Mouse (Mus musculus) heart, embryonic 16.5 days (tissue): ENCODE measurements around the gene Trim54. TPM values are rescaled to one million over a fixed set of nuclear protein-coding genes. Genes with fewer than 3 reads are reported as not detected.
A peak's percentile ranks its signal among the peaks of the same experiment; 100 is the strongest.

Experiments
- ATAC-seq: fragments of 200-750 bp; cut with Nextera tagmentation; replicated peaks from 2 replicates; pipeline ENCODE4 v1.8.0; 2017; ENCODE audit warnings: moderate number of reproducible peaks; ENCODE audit not compliant: insufficient read depth, low FRiP score; ENCODE audit errors: extremely low read depth
- H3K27ac ChIP-seq: fragments of 300-500 bp; sonication (generic); 2 replicates; pipeline ENCODE4 v1.5.1; 2014; ENCODE audit warnings: mild to moderate bottlenecking, low read length, control low read depth, moderate library complexity
- H3K27me3 ChIP-seq: fragments of 300-500 bp; sonication (generic); 2 replicates; pipeline ENCODE4 v1.6.1; 2014; ENCODE audit warnings: low read length, mixed read lengths; ENCODE audit not compliant: control insufficient read depth, insufficient read depth
- H3K36me3 ChIP-seq: fragments of 300-500 bp; sonication (generic); 2 replicates; pipeline ENCODE4 v1.6.1; 2014; ENCODE audit not compliant: control insufficient read depth, insufficient read depth
- H3K4me1 ChIP-seq: fragments of 300-500 bp; sonication (generic); 2 replicates; pipeline ENCODE4 v1.6.1; 2014; ENCODE audit warnings: low read length, mixed read lengths; ENCODE audit not compliant: control insufficient read depth, insufficient read depth
- H3K4me2 ChIP-seq: fragments of 300-500 bp; sonication (generic); 2 replicates; pipeline ENCODE4 v1.6.1; 2014; ENCODE audit warnings: low read depth, mild to moderate bottlenecking, control low read depth, low read length
- H3K4me3 ChIP-seq: fragments of 300-500 bp; sonication (generic); 2 replicates; pipeline ENCODE4 v1.5.1; 2014; ENCODE audit warnings: mild to moderate bottlenecking, control low read depth, low read length
- H3K9ac ChIP-seq: fragments of 300-500 bp; sonication (generic); 2 replicates; pipeline ENCODE4 v1.6.1; 2014; ENCODE audit warnings: low read length, control low read depth
- H3K9me3 ChIP-seq: fragments of 300-500 bp; sonication (generic); replicated peaks from 2 replicates; pipeline ENCODE4 v1.6.1; 2016; ENCODE audit warnings: low read length; ENCODE audit not compliant: control insufficient read depth
- WGBS: fragments of 180-500 bp; shearing (Covaris S2); extraction: QIAGEN DNeasy Blood & Tissue Kit; methylation state at CpG from one replicate; pipeline ENCODE4 v1.1.7; 2014; 5-methylcytosine and 5-hydroxymethylcytosine counted together
- polyA plus RNA-seq: library from polyadenylated mRNA; unstranded; fragments of >200 nt; fragmentation: Nextera tagmentation; extraction: Ambion mirVana; gene quantifications from 2 replicates; pipeline ENCODE4 v1.2.1, GENCODE M21; 2015

Trim54 gene
- polyA plus RNA-seq, 1 experiment from 2014 or later, result 11.2 TPM

DNA sequence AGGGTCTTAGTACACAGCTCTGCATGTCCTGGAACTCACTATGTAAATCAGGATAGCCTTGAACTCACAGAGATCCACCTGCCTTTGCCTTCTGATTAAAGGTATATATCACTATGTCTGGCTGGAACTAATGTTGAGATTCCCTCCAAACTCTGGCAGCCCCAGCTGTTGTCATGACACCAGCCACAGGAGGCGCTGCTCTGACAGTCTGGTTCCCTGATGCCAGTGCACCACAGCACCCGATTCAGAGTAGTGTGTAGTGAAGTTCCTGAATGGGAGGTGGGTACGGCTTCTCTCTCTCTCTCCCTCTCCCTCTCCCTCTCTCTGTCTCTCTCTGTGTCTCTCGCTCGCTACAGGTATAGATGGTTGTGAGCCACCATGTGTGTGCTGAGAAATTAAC lies 34.2 kb upstream of the Trim54 start:
- H3K27ac ChIP-seq, result no peak overlapping the region
- ATAC-seq, result no peak
- H3K9ac ChIP-seq, result no peak overlapping the region
- H3K27me3 ChIP-seq, result no peaks in the 10 kb centered on the region
- peak overlapping the region; percentile 39 for H3K4me2 ChIP-seq
- H3K4me3 ChIP-seq, result peak overlapping the region; percentile 12; the same call in 1 of the 2 replicates
- 14% methylated on average over 5 of the region's 5 CpGs for WGBS
- H3K9me3 ChIP-seq, result no peaks in the 10 kb centered on the region
- peaks cover 10% of the 10 kb centered on the region; the same call in 1 of the 2 replicates for H3K36me3 ChIP-seq
- peaks cover 25% of the 10 kb centered on the region for H3K4me1 ChIP-seq

DNA sequence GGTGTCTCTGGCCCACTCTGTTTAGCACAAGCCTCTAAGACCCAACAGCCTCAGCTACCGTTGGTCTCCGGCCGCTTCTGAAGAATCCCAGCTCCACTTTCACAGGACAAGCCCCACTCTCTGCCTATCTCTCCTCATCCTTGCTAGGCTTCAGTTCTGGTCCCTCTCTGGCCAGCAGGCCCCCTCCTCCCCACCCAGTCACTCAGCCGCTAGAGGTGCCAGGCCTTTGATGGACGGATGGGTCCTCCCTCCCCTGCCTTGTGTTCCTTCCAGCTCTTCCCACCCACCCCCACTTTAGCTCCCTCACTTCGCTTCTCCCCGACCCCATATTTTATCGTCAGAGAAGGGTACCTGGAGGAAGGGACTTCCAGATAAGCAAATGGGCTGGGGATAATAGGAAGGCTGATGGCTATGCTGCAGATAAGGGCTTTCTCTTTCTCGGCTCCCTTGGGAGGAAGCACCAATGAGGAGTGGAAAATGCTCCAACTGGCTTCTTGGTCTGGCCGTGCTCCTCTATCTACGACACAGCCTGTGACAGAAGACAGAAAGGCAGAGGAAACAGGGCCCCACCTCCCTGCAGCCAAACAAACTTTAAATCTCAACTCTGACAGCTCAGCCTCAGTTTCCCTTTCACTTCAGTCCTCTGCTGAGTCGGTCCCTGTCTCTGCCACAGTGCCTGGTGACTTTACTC lies 33.4 kb upstream of the Trim54 start:
- whole genome bisulfite sequencing, result 10% methylated on average over 12 of the region's 12 CpGs
- H3K4me2 ChIP-seq, result peak overlapping the region; percentile 39
- peak; percentile 14; the same call in 1 of the 2 replicates for ATAC-seq
- H3K9ac ChIP-seq, result no peak overlapping the region
- H3K27me3 ChIP-seq, result peaks cover 4% of the 10 kb centered on the region
- no peaks in the 10 kb centered on the region for H3K9me3 ChIP-seq
- H3K4me1 ChIP-seq, result peaks cover 25% of the 10 kb centered on the region
- peaks cover 6% of the 10 kb centered on the region; the same call in 1 of the 2 replicates for H3K36me3 ChIP-seq
- no peak overlapping the region for H3K27ac ChIP-seq
- no peak overlapping the region for H3K4me3 ChIP-seq

DNA sequence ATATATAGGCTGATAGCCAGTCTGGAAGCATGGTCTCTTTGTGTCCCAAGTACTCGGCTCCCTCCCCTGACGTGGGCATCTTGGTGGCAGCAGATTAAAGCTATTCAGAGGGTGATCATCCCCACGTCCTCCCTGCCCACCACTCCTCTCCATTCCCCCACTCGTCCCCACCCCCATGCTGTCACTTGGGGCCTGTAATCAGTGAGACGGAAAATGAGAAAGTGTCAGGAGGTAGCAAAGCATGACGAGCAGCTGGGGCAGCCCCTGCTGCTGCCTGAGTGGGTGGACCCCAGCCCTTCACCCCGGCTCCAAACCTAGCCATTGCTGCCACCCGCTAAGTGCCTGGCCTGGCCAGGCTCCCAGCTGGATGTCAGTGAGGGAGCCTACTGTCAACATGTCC lies 32.6 kb upstream of the Trim54 start:
- H3K4me1 ChIP-seq, result peaks cover 25% of the 10 kb centered on the region
- no peak overlapping the region for H3K9ac ChIP-seq
- H3K9me3 ChIP-seq, result no peaks in the 10 kb centered on the region
- H3K27me3 ChIP-seq, result peaks cover 13% of the 10 kb centered on the region
- 0 out of 2 replicates have a peak overlapping the region, but pooled peaks have one; percentile 25 for H3K27ac ChIP-seq
- peaks cover under 1% of the 10 kb centered on the region; the same call in 1 of the 2 replicates for H3K36me3 ChIP-seq
- peak overlapping the region; percentile 43 for H3K4me2 ChIP-seq
- ATAC-seq, result peak; percentile 21; the same call in 1 of the 2 replicates
- H3K4me3 ChIP-seq, result no peak overlapping the region
- WGBS, result 8% methylated on average over 8 of the region's 8 CpGs

DNA sequence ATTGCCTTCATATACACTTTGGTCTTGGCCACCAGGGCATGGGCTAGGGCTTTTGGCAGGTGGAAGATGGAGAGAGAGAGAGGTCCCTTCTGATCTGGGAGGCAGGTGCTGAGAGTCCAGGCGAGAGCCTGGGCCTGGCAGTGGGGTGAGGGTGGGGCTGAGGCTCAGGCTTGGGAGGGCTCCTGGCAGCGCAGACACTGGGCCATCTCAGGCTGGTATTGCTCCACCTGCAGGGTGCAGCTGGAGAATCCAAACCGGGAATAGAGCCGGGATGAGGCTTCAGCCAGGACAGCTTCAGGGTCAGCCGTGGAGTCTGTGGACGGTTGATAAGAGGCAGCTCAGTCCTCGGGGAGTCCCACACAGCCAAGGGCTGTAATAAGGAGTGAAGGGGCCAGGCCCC lies 29.9 kb upstream of the Trim54 start:
- ATAC-seq, result no peak
- Histone ChIP-seq H3K36me3 (no peaks in the 10 kb centered on the region), H3K9ac (no peak overlapping the region), H3K4me1 (peaks cover 19% of the 10 kb centered on the region), H3K4me2 (no peak overlapping the region), H3K27ac (no peak overlapping the region), H3K9me3 (no peaks in the 10 kb centered on the region), H3K4me3 (no peak overlapping the region), H3K27me3 (peaks cover 37% of the 10 kb centered on the region)
- WGBS, result 26% methylated on average over 7 of the region's 7 CpGs

DNA sequence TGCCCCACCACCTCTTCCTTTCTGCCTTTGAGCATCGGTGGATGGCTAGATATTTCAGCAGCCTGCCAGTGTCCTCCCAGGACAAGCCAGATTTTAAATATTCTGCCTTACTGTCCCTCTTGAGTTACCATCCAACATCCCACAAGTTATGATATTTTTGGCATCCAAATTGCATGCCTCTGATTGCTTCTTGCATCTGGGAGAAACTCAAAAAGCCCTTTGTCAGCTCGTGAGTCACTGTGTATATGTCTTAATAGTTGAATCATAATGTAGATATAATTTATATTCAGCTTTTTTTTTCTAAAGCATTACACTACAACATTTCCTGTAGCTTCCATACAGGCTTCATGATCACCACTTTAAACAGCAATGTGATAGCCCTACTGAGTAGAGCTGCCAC lies 29.4 kb upstream of the Trim54 start:
- Histone ChIP-seq H3K36me3 (no peaks in the 10 kb centered on the region), H3K4me3 (no peak overlapping the region), H3K27ac (no peak overlapping the region), H3K27me3 (peaks cover 43% of the 10 kb centered on the region), H3K4me2 (no peak overlapping the region), H3K4me1 (peaks cover 19% of the 10 kb centered on the region), H3K9me3 (no peaks in the 10 kb centered on the region), H3K9ac (no peak overlapping the region)
- no peak for ATAC-seq
- WGBS, result 67% methylated on average over 2 of the region's 2 CpGs

DNA sequence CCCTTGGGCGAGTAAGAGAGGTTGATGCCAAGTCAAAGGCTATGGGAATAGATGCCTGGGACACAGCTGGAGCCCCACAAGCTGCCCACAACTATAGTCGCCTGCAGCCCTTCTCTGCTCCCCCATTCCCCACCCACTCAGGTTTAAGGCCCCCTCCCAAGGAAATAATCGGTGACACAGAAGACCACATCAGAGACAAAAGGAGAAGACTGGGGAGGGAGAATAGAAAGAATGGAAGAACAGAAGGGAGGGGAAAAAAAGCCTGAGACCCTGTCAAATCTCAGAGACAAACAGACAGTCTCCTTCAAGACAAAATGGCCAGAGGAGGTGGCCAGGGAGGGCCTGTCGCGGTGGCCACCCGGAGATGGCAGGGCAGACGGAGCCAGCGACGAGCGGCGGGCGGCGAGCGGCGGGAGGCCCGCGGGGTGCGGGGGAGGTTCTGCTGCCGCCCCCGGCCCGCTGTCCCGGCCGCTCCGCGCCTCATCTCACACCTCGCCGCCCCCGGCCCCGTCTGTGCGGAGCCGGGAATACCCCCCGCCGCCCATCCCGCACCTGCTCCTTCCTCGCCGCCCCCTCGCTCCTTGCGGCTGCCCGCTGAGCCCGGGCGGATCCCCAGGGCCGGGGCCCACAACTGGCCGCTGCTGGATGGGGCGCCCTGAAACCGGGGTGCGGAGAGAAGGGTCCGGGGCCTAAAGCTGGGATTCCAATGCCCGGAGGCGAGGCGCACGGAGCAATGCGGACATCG lies 24.1 kb upstream of the Trim54 start:
- peaks cover 91% of the 10 kb centered on the region for H3K27me3 ChIP-seq
- no peaks in the 10 kb centered on the region for H3K36me3 ChIP-seq
- H3K4me1 ChIP-seq, result peaks cover 26% of the 10 kb centered on the region
- H3K4me3 ChIP-seq, result peak overlapping the region; percentile 54
- no peak overlapping the region for H3K27ac ChIP-seq
- WGBS, result 5% methylated on average over 42 of the region's 53 CpGs
- no peaks in the 10 kb centered on the region for H3K9me3 ChIP-seq
- H3K4me2 ChIP-seq, result peak overlapping the region; percentile 77
- H3K9ac ChIP-seq, result peak overlapping the region; percentile 52
- no peak for ATAC-seq

DNA sequence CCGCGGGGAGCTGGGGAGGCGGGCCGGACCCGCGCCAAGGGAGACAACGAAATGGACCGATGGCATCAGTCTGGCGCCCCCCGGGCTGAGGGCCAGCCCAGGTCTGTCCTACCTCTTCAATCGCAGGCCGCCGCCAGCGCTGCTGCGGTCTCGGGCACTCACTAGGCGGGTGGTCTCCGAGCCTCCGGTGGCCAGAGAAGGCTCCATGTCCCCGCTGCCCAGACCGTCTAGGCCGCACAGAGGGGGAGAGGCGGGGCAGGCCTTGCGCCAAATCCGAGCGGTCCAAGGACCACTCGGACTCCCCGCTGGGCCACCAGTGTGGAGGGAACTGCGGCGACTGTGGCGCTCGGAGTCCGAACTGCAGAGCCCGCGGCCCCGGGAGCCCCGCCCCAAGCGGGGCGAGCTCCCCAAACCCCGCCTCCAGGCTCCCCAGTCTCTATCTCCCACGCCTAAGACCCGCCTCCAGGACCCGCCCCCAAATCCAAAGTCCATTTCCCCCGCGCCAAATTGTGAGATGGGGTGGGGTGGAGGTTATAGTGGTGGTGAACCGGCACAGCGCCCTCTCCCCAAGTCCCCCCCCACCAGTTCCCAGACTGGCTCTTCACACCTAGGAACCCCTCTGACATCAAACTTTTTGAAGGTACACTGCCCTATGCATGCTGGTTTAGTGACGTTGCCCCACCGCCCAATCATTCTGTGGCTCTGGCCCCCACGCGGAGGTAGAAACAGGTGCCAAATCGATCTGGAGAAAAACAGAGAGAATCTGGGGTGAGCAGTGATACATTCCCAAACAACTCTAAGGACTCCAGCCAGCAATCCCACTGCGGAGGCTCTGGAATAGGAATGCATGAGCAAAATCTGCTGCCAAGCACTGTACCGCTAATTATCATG lies 23.1 kb upstream of the Trim54 start:
- WGBS, result under 1% methylated on average over 48 of the region's 54 CpGs
- no peak overlapping the region for H3K27ac ChIP-seq

DNA sequence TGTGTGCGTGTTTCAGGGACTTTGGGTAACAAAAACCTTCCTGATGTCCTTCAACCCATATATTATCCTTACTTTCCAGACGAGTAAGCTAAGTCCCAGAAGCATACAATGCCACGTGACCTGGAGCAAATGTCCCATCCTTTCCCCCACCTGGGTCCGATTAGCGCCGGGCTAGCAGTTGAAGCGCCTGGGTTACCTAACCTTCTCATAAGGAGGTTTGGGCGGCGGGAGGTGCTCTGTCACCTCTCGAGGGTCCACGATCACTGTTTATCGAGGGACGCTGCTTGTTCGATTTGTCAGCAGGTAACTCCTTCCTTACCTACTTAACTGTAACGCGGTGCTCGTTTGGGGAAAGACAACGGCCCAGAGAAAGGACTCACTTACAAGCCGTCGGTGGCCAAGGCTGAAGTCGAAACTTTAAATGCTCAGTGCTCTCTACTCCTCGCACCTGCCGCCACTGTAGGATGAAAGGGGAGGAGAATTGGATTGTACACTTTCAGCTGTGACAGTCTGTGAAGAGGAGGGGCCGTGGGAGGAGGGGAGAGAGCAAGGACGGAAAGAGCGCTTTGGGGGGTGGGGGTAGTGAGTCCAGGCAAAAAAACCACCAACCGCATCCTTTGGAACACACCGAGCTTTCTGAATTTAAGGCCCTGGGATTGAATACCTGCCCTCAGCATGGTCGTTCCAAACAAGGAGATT lies 22.3 kb upstream of the Trim54 start:
- no peak overlapping the region for H3K27ac ChIP-seq
- no peaks in the 10 kb centered on the region for H3K36me3 ChIP-seq
- H3K9ac ChIP-seq, result peak overlapping the region; percentile 53
- WGBS, result 3% methylated on average over 29 of the region's 29 CpGs
- H3K9me3 ChIP-seq, result no peaks in the 10 kb centered on the region; the same call in 1 of the 2 replicates
- H3K4me3 ChIP-seq, result peak overlapping the region; percentile 54
- peak overlapping the region; percentile 77 for H3K4me2 ChIP-seq
- no peak for ATAC-seq
- peaks cover 26% of the 10 kb centered on the region for H3K4me1 ChIP-seq
- H3K27me3 ChIP-seq, result peaks cover 90% of the 10 kb centered on the region

More for the DNA sequence above, 23.1 kb upstream of the Trim54 start:
- Histone ChIP-seq H3K4me2 (peak overlapping the region; percentile 77), H3K36me3 (no peaks in the 10 kb centered on the region), H3K4me3 (peak overlapping the region; percentile 54), H3K27me3 (peaks cover 92% of the 10 kb centered on the region), H3K9me3 (no peaks in the 10 kb centered on the region; the same call in 1 of the 2 replicates), H3K4me1 (peaks cover 26% of the 10 kb centered on the region), H3K9ac (peak overlapping the region; percentile 52)
- ATAC-seq, result peak; percentile 18; the same call in 1 of the 2 replicates
